Mouse (Mus musculus) spleen, adult 2 months (tissue): ENCODE results near the gene Vamp4. TPM values are rescaled to one million over a fixed set of nuclear protein-coding genes. Genes with fewer than 3 reads are reported as not detected.

Experiments
- DNase-seq, 2 experiments: peaks; one replicate each; pipeline versions ENCODE4 v3.0.0 to v3.0.0-alpha.2; 2012 to 2021; ENCODE audit warnings: low spot score in 2 of 2, low read depth in 1 of 2
- H3K27ac ChIP-seq: fragments of 200-500 bp; 2 replicates; pipeline ENCODE4 v1.5.1; 2012; ENCODE audit warnings: low read length, inconsistent platforms; ENCODE audit not compliant: insufficient read depth
- H3K27me3 ChIP-seq: fragments of 200-500 bp; 2 replicates; pipeline ENCODE4 v1.6.1; 2012; ENCODE audit warnings: mild to moderate bottlenecking, moderate library complexity, low read length, inconsistent platforms; ENCODE audit not compliant: control insufficient read depth, insufficient read depth
- H3K36me3 ChIP-seq: fragments of 200-500 bp; 2 replicates; pipeline ENCODE4 v1.6.1; 2012; ENCODE audit warnings: mild to moderate bottlenecking, low read length, inconsistent platforms; ENCODE audit not compliant: control insufficient read depth, insufficient read depth
- H3K4me1 ChIP-seq: fragments of 200-500 bp; 2 replicates; pipeline ENCODE4 v1.6.1; 2011; ENCODE audit warnings: inconsistent platforms; ENCODE audit not compliant: control insufficient read depth, insufficient read depth, insufficient read length
- H3K4me3 ChIP-seq: fragments of 200-500 bp; 2 replicates; pipeline ENCODE4 v1.5.1; 2011; ENCODE audit warnings: mild to moderate bottlenecking, inconsistent platforms; ENCODE audit not compliant: insufficient read depth, insufficient read length; ENCODE audit errors: extremely low read depth
- CTCF ChIP-seq: fragments of 200-500 bp; IDR thresholded peaks from 2 replicates; pipeline ENCODE4 v1.5.1; 2011; ENCODE audit warnings: mild to moderate bottlenecking, inconsistent platforms; ENCODE audit not compliant: insufficient read depth, insufficient read length, insufficient replicate concordance; ENCODE audit errors: extremely low read depth
- POLR2A ChIP-seq: fragments of 200-500 bp; IDR thresholded peaks from 2 replicates; pipeline ENCODE4 v1.6.1; 2011; ENCODE audit warnings: low read depth, low read length, inconsistent platforms
- WGBS: fragments of 180-500 bp; shearing (Covaris S2); methylation state at CpG from one replicate; pipeline ENCODE4 v1.1.7; 2018; 5-methylcytosine and 5-hydroxymethylcytosine counted together
- polyA plus RNA-seq: library from polyadenylated mRNA; depleted of rRNA; stranded (reverse); fragments of >200 nt; gene quantifications from 2 replicates; pipeline ENCODE4 v1.2.3, GENCODE M21; 2012

Gene Vamp4
- polyA plus RNA-seq, 1 experiment: 6.8 TPM

DNA sequence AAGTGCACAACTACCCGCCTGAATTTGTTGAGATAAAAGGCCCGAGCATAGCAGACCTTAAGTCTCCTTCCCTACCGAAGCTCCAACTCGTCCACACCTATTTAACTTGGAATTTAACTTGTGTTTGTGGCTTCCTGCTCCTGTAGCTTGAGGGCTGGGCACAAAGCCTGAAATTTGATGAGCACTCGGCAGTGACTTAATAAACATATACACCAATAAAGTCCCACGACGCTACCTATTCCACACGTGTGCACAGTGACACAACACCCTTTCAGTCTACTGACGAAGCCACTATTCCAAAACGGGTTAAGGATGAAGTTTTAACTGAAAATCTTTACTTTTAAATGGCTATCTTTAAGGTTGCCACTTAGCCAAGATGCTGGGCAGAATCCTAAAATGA, 22.7 kb upstream of the Vamp4 start:
- H3K27me3 ChIP-seq: no peaks in the 10 kb centered on the region
- 3% methylated on average over 10 of the region's 10 CpGs for WGBS
- DNase-seq: no peak
- TF ChIP-seq CTCF: no peak
- no peak for TF ChIP-seq POLR2A
- no peak overlapping the region for H3K27ac ChIP-seq
- peak overlapping the region; percentile 67; the same call in 1 of the 2 replicates for H3K4me3 ChIP-seq
- H3K4me1 ChIP-seq: peaks cover 5% of the 10 kb centered on the region
- peaks cover 15% of the 10 kb centered on the region for H3K36me3 ChIP-seq

GRCm38 (mm10) chr1:162548016-162548916, 22.0 kb upstream of the Vamp4 start, which contains the start of gene Mettl13:
Mettl13 (minus strand) TSS chr1:162548551.
- peak; percentile 51; the same call in 1 of the 2 replicates for TF ChIP-seq POLR2A
- TF ChIP-seq CTCF: no peak
- Histone ChIP-seq H3K27ac (peak within 1 kb of the TSS; percentile 55; the same call in 1 of the 2 replicates), H3K4me1 (peaks cover 5% of the 10 kb centered on the region), H3K27me3 (no peaks in the 10 kb centered on the region), H3K36me3 (peaks cover 9% of the 10 kb centered on the region), H3K4me3 (peak within 1 kb of the TSS; percentile 67)
- under 1% methylated on average over 52 of the region's 52 CpGs for WGBS
- DNase-seq: peak; percentile 82 to 87

GRCm38 (mm10) chr1:162548917-162549613, 21.2 kb upstream of the Vamp4 start:
- H3K27ac ChIP-seq: no peak overlapping the region
- 0 out of 2 replicates have a peak overlapping the region, but pooled peaks have one; percentile 60 for H3K4me3 ChIP-seq
- peaks cover 5% of the 10 kb centered on the region for H3K4me1 ChIP-seq
- H3K36me3 ChIP-seq: peaks cover 5% of the 10 kb centered on the region
- no peaks in the 10 kb centered on the region for H3K27me3 ChIP-seq
- no peak for DNase-seq
- TF ChIP-seq CTCF (no peak), POLR2A (no peak)
- WGBS: 45% methylated on average over 10 of the region's 10 CpGs

GRCm38 (mm10) chr1:162549615-162550283, 20.6 kb upstream of the Vamp4 start:
- no peaks in the 10 kb centered on the region for H3K27me3 ChIP-seq
- H3K4me3 ChIP-seq: no peak overlapping the region
- WGBS: 70% methylated on average over 5 of the region's 5 CpGs
- no peak overlapping the region for H3K27ac ChIP-seq
- H3K4me1 ChIP-seq: peaks cover 5% of the 10 kb centered on the region
- DNase-seq: peak in 1 of 2 experiments; percentile 50
- no peak for TF ChIP-seq CTCF
- no peak for TF ChIP-seq POLR2A
- H3K36me3 ChIP-seq: peaks cover 4% of the 10 kb centered on the region; the same call in 1 of the 2 replicates

- Histone ChIP-seq H3K27me3 (no peaks in the 10 kb centered on the region), H3K4me1 (no peaks in the 10 kb centered on the region), H3K36me3 (no peaks in the 10 kb centered on the region), H3K4me3 (no peak overlapping the region), H3K27ac (no peak overlapping the region)
- no peak for DNase-seq
- WGBS: 80% methylated on average over 9 of the region's 9 CpGs
- TF ChIP-seq CTCF (no peak), POLR2A (no peak)
Observed at GRCm38 (mm10) chr1:162552956-162553355, 17.4 kb upstream of the Vamp4 start.

- no peak overlapping the region for H3K4me3 ChIP-seq
- H3K27me3 ChIP-seq: no peaks in the 10 kb centered on the region
- TF ChIP-seq POLR2A (no peak), CTCF (no peak)
- H3K27ac ChIP-seq: no peak overlapping the region
- DNase-seq: no peak
- no peaks in the 10 kb centered on the region for H3K4me1 ChIP-seq
- 90% methylated on average over 3 of the region's 3 CpGs for WGBS
- no peaks in the 10 kb centered on the region for H3K36me3 ChIP-seq
Observed at GRCm38 (mm10) chr1:162554193-162554592, 16.1 kb upstream of the Vamp4 start.
